Mouse (Mus musculus) lung, adult 2 months (tissue): Measurements from ENCODE around the gene Arhgef16.

ENCODE experiments used
- CTCF ChIP-seq: fragments of 200-500 bp; IDR thresholded peaks from 2 replicates; pipeline ENCODE4 v1.5.1; 2011; ENCODE audit warnings: mild to moderate bottlenecking, low read length, control low read depth; ENCODE audit not compliant: insufficient read depth
- POLR2A ChIP-seq: fragments of 200-500 bp; IDR thresholded peaks from 2 replicates; pipeline ENCODE4 v1.6.1; 2011; ENCODE audit warnings: low read depth, mild to moderate bottlenecking, control low read depth, low read length, borderline replicate concordance; ENCODE audit errors: extremely low read depth

GRCm38 (mm10) chr4:154309131-154309530, 7.7 kb upstream of the Arhgef16 start:
- no peak for TF ChIP-seq CTCF
- TF ChIP-seq POLR2A, result no peak
